Mouse (Mus musculus) lung, postnatal 36 days (tissue): ENCODE measurements at regions not wholly inside any gene's neighbourhood (a gene's known extent, or its start where the extent isn't known, plus 50 kb on each side); places are given as distances from the start of the nearest gene placed in this dataset.
"Not testable (repeated sequence)": the region's sequence is repeated elsewhere in the genome, so short reads cannot be mapped to it uniquely, and the experiment has no call there.

Source experiments
- DNase-seq: peaks from one replicate; pipeline ENCODE4 v3.0.0; 2022; ENCODE audit warnings: mixed read lengths

- no peak for DNase-seq
These were observed 811.6 kb upstream of the 4930444P10Rik start for GRCm38 (mm10) chr1:16904690-16905089.

GRCm38 (mm10) chr1:16868383-16868782 lies 775.3 kb upstream of the 4930444P10Rik start:
- DNase-seq: not testable (repeated sequence)

GRCm38 (mm10) chr1:16867086-16867835 lies 774.1 kb upstream of the 4930444P10Rik start:
- DNase-seq: not testable (repeated sequence)

GRCm38 (mm10) chr1:16837111-16837510 lies 744.0 kb upstream of the 4930444P10Rik start:
- DNase-seq: no peak

GRCm38 (mm10) chr1:16824709-16825108 lies 731.6 kb upstream of the 4930444P10Rik start:
- DNase-seq: not testable (repeated sequence)

- no peak for DNase-seq
These were observed 730.9 kb upstream of the 4930444P10Rik start for GRCm38 (mm10) chr1:16824057-16824456.

GRCm38 (mm10) chr1:16821186-16821585 lies 728.1 kb upstream of the 4930444P10Rik start:
- no peak for DNase-seq

- DNase-seq: no peak
These were observed 723.4 kb upstream of the 4930444P10Rik start for GRCm38 (mm10) chr1:16816572-16816971.

- DNase-seq: no peak
These were observed 722.6 kb upstream of the 4930444P10Rik start for GRCm38 (mm10) chr1:16815731-16816130.

- no peak for DNase-seq
These were observed 716.4 kb upstream of the 4930444P10Rik start for GRCm38 (mm10) chr1:16809370-16810150.

GRCm38 (mm10) chr1:16798292-16798691 lies 705.2 kb upstream of the 4930444P10Rik start:
- DNase-seq: peak; percentile 87

GRCm38 (mm10) chr1:16796449-16796848 lies 703.3 kb upstream of the 4930444P10Rik start:
- DNase-seq: no peak

GRCm38 (mm10) chr1:16790733-16791309 lies 697.7 kb upstream of the 4930444P10Rik start:
- DNase-seq: no peak

- DNase-seq: no peak
These were observed 686.7 kb upstream of the 4930444P10Rik start for GRCm38 (mm10) chr1:16779791-16780190.

GRCm38 (mm10) chr1:16760951-16761350 lies 667.8 kb upstream of the 4930444P10Rik start:
- DNase-seq: no peak
